Mouse (Mus musculus) heart, adult 8-10 months (tissue): ENCODE data around the gene Prpf40b. TPM values are rescaled to one million over a fixed set of nuclear protein-coding genes. Genes with fewer than 3 reads are reported as not detected.
A peak's percentile ranks its signal among the peaks of the same experiment; 100 is the strongest.

Experiments used
- DNase-seq: peaks from one replicate; pipeline ENCODE4 v3.0.0; 2022; ENCODE audit warnings: low spot score
- total RNA-seq, 4 experiments: library from RNA; stranded (reverse); gene quantifications; 2 replicates each; pipeline ENCODE4 v1.2.4; 2022

The Prpf40b gene
- total RNA-seq, 4 experiments from 2014 or later, result 16.4 to 22.6 (median 20.3) TPM

DNA sequence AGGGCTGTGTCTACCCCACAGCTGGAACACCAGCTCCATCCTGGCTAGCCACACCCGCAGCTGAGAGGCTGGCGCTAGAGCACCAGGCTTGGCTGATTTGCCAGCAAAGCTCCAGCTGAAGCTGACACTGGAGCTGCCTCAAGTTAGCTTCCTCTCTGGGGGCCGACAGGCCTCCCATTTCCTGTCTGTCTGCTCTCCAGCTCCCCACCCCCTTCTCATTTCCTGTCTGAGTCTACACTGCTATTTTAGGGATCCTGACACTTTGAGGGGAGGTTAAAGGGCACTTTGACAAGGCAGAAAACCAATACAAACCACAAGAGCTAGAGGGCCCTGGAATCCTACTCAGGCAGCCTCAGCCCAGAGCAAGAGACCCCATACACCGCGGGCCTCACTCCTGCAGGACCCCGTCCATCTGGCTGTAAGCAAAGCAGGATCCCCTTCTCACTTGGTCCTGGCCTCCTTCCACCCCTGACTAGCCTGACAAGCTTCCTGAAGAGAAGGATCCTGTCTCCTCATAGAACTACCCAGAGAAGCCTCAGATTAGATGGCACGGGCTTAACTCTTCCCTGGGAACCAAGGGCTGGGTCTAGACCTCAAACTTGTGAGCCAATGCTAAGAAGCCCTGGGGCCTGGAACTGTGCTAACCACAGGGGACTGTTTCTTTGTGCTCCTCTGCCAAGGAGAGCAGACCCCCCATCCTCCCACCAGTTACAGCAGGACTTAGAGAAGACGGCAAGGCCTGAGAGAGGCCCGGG lies 38.2 kb downstream of the Prpf40b start:
- DNase-seq, result peak; percentile 95

DNA sequence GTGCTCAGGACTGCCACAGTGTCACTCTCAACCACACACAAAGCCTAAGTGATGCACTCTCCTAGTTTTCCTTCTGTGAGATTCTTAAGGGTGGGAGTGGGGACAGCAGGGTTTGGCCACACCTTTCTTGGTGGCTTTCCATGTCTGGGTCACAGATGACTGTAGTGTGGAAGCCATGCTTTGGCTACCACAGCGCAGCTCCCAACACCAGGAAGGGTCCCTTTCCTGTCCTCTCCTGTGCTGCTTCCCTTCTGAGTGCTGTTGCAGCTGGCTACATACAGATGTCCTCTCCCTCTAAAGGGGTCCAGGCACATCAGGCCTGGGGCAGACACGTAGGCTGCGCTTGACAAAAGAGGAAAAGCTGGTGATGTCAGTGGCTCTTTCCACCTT lies 38.8 kb downstream of the Prpf40b start:
- DNase-seq, result peak; percentile 71

DNA sequence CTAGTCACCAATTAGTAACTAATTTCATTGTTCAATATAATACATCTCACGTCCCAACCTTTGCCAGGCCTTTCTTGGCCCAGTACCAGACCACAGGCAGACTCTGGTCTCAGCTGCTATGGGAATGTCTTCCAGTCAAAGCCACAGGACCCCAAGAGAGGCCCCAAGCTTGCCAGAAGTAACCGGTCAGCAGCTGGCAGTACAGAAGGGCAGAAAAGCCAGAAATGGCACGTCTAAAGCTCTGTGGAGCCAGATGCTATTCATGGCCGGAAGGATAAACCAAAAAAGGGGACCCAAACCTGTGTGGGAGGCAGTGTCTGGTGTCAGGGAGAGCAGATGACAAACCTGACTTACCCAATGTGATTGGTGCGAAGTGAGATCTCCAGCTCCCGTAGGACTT lies 39.6 kb downstream of the Prpf40b start:
- DNase-seq, result no peak

DNA sequence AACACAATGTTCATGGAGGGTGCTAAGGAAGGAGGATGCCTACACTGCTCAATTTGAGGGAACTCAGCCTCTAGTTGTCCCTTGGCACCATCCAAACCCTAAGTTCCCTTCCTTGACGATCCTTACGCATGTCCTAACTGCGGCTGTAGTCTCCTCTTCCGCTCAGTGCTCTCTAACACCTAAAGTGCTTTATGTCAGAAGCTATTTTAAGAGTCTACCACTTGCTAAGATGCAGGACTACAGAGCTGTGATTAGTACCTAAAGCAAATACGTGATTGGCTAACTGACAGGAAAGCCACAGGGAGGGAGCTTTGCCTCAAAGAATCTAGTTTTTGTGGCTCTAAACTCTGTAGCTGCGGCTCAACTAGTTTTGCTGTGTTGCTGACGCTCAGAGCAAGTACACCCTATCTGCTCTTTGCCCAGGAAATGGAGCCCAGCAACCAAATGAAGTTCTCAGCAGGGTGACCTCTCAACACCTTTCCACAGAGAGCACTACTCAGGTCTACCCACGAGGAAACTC lies 41.0 kb downstream of the Prpf40b start:
- DNase-seq, result no peak

DNA sequence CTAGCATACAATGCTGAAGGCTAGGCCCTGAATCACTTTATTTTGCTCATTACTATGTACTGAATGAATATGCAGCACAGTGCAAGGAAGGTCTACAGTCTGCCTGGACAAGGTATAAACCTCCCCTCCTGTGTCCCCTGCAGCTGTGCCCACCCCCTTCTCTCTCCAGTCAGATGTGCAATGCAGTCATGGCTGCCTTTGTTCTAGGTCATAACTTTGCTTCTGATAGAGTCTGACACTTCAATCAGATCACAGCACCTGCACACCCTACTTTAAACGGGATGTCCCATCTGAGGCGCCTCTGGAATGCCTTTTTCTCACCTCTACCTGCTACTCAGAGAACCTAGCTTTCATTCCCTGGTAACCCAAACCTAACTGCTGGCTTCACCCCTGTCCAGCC lies 44.0 kb downstream of the Prpf40b start:
- no peak for DNase-seq

DNA sequence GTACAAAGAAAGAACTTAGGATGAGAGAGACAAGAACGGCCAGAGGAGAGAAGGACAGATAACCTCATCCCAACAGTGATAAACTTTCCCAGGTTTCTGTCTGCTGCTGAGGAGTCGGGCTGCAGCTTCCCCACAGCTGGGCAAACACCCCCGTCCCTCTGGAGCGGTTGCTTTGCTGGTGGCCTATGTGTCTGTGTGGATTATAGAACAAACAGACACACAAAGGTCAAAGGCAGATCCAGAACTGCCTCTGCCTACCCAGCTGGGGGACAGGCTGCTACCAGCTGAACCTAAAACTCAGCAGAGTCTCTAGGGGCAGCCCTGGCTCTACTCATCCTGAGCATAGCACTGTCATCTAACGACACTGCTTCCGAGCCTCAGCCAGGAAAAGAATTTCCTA lies 44.8 kb downstream of the Prpf40b start:
- no peak for DNase-seq

DNA sequence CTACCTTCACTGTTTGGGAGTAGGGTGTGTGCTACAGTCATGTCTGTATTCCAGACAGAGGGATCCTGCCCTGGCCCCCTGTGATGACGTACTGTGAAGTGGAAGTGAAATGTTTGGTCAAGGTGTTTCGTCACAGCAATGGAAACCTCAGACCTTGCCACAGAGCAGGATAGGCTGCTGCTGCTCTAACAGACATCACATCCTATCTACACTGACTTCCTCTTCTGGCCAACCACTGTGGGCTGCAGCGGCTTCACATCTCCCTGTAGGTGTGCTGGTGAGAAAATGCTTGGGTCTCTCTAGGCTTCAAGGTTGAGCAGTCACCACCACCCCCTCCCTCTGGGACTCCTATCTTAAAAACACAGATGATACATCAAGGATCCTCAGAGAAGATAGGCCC lies 46.2 kb downstream of the Prpf40b start:
- no peak for DNase-seq

DNA sequence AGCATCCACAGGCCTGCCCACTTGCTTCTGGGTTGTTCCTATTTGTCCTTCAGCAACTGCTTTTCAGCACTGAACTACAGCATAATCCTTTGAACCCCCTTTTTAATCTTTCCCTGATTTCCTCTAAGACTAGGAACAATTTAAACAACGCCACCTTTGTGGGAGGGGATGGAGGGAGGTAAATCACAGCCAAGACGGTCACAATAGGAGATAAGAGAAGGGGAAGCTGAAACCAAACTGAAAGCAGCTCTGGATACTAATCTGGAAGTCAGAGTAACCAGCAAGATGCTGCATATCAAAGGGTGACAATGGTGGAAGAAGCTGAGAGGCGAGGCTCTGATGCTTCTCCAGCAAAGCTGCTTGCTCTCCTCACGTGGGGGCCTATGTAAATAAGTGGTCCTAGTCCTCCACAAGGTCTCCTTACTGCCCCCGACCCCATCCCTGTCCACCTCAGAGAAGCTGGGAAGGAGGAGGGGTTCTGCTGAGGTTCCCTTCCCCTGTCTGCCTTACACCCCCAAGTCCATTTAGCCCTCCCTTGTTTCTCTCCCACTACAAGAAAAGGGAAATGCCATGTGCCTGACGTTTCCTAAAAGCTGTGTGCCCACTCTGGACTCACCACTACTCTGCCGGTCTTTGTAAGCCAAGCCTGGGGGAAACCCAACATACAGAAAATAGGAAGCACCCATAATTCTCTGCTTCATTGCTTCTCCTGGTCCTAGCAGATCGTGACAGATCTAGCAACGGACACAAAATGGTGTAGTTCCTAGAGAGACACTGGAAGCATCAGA lies 47.5 kb downstream of the Prpf40b start:
- DNase-seq, result no peak

DNA sequence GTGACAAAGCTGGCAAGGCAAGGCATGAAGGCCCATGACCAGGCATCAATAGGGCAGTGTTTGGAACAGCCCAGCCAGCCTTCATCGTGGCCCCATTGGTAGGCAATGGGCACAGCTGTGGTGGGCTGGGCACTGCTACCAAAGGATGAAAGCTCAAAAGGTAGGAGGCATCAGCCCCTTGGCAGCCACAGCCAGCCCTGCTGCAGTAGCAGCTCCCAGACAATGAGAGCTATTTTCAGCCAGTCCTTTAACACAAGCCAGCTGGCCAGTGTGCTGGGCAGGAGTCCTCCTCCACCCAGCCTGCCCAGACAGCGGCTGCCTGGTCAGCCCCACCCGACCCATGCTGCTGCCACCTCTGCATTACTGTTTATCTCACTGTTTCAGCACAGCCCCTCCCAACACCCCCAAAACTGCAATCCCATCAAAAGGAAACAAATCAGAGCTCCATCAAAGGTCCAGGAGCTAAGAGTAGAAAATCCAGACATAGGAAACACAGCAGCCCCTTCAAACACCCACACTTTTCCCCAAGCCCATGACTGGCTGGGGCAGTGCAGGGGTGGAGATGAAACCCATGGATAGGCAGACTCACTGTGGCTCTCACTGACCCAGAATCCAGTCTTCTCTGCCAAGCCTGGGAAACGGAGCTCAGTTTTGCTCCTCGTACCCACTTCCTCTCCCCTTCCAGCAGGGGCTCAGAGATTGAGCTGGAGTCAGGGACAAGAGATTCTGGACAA lies 48.7 kb downstream of the Prpf40b start:
- peak; percentile 69 for DNase-seq

DNA sequence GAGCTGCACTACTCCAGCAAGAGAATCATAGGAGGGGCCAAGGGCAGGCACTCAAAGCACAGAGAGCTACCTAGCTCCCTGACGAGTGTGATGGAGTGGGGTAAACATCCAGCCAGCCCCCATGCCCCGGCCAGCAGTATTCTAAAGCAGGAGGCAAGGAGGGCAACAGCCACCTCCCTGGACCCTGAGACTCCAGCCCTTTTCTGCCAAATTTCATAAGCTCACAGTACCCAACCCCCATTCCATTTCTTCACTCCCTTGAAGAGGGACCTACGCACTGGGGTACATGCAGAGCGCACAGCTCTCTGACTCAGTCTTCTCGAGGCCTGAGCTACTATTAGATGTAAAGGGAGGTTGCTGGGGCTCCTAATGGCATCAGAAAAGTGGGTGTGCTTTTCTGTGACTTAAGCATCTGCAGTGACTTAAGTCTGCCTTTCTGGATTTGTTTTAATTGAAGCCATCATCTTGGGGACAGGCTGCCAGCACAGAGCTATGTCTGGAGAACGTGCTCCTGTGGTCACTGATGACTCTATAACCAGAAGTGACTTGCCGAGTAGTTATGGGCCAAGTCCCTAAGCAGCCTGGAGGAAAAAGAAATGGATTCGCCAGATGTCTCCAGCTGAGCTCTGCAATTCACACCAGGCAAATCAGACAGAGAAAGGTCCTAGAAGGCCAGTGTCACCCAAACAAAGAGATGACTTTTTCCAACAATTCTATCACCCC lies 49.4 kb downstream of the Prpf40b start:
- peak; percentile 79 for DNase-seq

DNA sequence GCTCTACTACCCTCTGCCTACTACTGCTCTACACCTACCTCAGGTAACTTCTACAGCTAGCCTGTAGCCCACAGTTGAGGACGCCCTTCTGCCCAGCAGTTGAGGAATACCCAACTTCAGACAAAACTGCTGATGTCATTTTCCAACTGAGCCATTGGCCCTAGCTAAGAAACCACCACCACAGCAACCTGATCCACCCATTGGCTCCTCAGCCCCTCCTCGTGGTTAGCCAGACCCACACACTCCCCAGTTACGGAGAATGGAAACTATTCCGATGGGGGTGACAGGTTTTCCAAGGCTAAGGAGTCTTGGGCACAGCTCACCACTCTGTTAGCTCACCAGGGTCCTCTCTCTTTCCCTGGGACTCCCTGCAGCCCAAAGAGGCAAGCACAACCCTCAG lies 50.1 kb downstream of the Prpf40b start:
- DNase-seq, result no peak

DNA sequence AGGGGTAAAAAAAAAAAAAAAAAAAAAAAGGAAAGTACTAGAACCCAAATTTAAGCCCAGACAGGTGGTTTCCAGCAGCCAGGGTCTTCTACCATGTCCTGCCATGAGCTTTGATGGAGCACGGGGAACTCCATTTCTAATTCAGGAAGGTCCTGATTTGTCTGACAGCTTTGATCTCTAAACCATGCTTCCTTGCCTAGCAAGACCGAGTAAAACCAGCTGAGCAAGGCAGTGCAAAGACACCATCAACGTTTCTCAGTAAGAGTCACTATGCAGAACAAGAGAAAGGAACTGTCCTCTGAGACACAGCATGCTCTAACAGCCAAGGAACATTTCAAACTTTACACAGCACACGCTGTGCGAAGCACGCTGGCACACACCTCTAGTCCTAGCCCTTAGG lies 56.7 kb downstream of the Prpf40b start:
- no peak for DNase-seq

DNA sequence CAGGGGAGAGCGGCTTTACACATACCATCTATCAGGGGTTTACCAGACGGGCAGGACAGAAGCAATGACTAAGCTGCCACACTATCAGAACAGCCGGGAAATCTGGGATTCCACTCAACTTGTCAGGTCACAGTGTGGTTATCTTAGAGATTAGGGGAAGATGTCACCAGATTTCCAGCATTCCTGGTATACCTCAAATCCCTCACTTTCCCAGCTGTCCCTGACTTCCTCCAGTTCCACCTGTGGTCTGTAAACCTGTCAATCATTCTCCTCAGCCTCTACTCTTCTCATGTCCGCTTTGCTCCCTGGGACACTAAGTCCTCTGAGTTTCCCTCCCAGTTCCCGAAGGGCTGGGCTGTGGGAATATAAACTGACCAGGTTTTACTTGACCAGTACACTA lies 57.4 kb downstream of the Prpf40b start:
- DNase-seq, result no peak

DNA sequence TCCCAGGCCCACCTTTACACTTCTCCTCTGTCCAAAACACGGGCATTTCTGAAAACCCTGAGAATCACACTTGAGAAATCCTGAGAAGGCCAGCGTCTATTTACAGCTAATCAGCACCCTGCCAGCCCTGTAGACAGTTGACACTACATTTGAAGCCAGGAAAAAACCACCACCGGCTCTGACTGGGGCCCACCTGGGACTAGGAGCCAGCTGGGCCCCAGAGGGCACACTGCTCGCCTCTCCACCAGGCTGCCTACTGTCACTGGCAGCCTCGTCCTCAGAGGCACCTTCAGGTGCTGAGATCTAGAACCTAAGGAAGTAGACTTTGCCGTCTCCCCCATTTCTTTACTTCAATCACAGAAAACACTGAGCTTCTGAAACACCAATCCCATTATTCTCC lies 60.8 kb downstream of the Prpf40b start:
- DNase-seq, result no peak

DNA sequence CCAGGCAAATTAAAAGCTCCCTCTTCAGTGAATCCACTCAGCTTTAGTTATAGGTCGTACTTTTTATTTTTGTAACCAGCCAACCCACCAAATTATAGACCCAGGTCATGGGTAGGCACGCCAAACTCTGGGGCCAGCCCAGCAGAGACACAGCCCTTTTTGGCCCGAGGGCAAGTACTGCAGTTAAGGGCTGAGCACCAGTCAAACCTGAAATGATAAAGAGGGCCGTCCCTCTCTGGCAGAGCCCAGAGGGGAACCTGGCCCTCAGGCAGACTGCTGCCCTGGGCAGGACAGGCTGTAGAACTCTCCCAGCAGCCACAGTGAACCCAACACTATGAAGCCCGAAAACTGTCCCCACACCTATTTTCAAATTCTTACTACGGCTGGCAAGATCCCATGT lies 61.6 kb downstream of the Prpf40b start:
- DNase-seq, result no peak

DNA sequence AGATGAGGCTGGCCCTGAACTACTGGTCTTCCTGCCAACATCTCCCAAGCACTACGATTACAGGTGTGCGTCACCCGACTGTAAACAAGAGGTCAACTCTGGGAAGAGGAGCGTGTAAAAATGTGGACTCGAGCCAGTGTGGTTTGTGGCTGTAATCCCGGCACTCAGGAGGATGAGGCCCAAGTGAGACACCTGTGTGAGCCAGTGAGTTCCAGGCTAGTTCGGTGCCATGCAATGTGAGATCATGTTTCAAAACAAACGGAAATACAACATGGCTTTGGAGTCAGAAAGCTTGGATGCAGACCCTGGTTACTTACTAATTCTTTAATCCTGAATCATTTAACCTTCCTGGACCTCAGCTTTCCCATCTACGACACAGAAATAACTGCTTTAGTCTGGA lies 64.1 kb downstream of the Prpf40b start:
- DNase-seq, result no peak

DNA sequence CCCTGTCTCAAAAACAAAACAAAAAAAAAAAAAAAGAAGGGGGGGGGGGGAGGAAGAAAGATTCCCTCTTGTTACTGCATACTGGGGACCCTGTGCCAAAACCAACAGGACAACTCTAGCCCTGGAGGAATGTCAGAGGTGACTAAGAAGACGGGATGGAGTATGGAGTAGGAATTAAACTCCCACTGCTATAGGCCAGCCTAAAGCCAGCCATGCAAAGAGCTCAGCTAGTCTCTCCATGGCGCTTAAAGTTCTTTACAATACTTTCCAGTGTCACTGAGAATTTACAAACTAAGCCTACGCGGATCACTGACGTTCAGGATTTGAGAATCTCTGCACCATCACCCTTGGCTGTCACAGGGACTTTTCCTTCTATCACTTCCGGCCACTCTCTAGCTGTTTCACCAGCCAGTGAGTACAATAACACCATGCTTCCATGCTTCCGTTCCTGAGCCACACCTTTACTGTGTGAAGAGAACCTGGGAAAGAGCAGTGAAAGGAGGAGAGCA lies 69.2 kb downstream of the Prpf40b start:
- DNase-seq, result no peak

DNA sequence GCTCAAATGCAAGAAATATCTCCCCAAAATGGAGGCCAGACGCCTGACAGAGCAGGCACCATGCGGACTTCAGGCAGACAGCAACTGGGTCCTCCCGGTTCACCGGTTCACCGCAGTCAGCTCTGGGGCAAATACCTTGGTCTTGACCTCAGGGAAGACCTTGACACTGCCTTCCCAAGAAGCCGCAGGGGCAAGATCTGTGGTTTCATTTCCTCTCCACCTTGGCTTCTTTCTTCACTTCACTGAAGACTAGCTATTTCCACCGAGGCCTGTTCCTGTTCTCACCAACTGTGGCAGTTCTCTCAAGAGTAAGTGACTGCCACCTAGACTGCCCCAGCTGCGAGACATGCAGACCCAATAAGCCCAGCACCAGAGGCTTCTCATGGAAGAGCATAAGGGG lies 70.0 kb downstream of the Prpf40b start:
- DNase-seq, result no peak
